In the genomic region with DNA sequence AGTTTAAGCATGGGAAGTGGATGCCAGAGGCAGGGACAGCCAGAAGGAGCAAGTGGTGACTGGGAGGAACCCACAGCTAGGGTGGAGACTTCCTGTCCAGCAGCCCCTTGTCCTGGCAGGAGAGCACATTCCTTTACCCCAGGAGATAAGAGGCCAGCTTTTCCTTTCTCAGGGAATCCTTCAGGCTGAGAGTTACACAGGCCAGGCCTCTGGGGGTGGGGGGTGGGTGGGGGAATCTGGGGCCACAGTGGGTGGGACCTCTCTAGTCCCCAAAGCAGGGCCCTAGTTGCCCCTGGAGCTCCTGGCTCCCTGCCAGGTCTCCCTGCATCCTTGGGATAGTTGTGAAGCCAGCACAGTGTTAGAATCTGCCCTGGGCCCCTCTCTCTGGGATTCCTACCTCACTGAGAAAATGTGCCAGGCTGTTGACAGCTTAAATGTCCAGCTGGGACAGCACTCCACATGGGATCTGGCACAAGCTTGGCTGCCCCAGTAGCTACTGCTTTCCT, we compare ENCODE assay signal across 9 mouse cellular contexts.
DNase-seq lines count a peak whose midpoint lies in the region; ATAC-seq and TF ChIP-seq lines count a peak whose summit lies in the region.
"Had no signal": no experiment of that assay in that cellular context is flagged by ENCODE, and none has a peak within 500 bp of the region (broad histone marks: within the 10 kb centered on the region; RNA-seq: fewer than 3 reads in every experiment).

No protein-coding gene starts in this region.

- no peak overlapping the region for H3K4me3 ChIP-seq in intestine, postnatal 0 days (ENCODE audit: low read depth, low read length)
- H3K4me3 ChIP-seq in stomach, embryonic 16.5 days (replicated peaks; ENCODE audit: low read length), result no peak overlapping the region

- DNase-seq in Muller cell, postnatal 12 days (ENCODE audit: inconsistent ontology term), result peak; percentile 95
- peak; percentile 38 for DNase-seq in cerebellum, adult 8-10 months
- peak; percentile 84 to 93 for DNase-seq in heart, adult 18-20 months
- peak; percentile 75 to 87 for DNase-seq in lung, adult 18-20 months
- DNase-seq in ovary, postnatal 36 days (ENCODE audit: low spot score), result no peak
- DNase-seq in frontal cortex, adult 2 months (ENCODE audit: extremely low spot score in 1 of 2, low spot score in 1 of 2), result no peak

- no peaks in the 10 kb centered on the region for H3K27me3 ChIP-seq in intestine, postnatal 0 days (replicated peaks; ENCODE audit: control insufficient read depth, insufficient read depth, low read length)
- no peaks in the 10 kb centered on the region for H3K27me3 ChIP-seq in stomach, embryonic 16.5 days (ENCODE audit: control insufficient read depth, insufficient read depth, low read length)

- H3K36me3 ChIP-seq in intestine, postnatal 0 days (ENCODE audit: control insufficient read depth, insufficient read depth), result no peaks in the 10 kb centered on the region
- no peaks in the 10 kb centered on the region for H3K36me3 ChIP-seq in stomach, embryonic 16.5 days (ENCODE audit: control insufficient read depth, insufficient read depth, low read length)

- H3K27ac ChIP-seq in intestine, postnatal 0 days (ENCODE audit: low read depth, low read length), result peak overlapping the region; percentile 80
- H3K27ac ChIP-seq in stomach, embryonic 16.5 days (ENCODE audit: low read length), result peak overlapping the region; percentile 88
- H3K27ac ChIP-seq: macrophage had no signal

- no peak overlapping the region for H3K9ac ChIP-seq in intestine, postnatal 0 days (ENCODE audit: low read depth, low read length)
- H3K9ac ChIP-seq in stomach, embryonic 16.5 days (ENCODE audit: low read length), result peak overlapping the region; percentile 36; the same call in 1 of the 2 replicates

- no peaks in the 10 kb centered on the region for H3K9me3 ChIP-seq in intestine, postnatal 0 days (ENCODE audit: control insufficient read depth)
- H3K9me3 ChIP-seq in stomach, embryonic 16.5 days (replicated peaks; ENCODE audit: control insufficient read depth, low read length), result no peaks in the 10 kb centered on the region

- peak; percentile 32; the same call in 1 of the 2 replicates for ATAC-seq in intestine, postnatal 0 days
- ATAC-seq in stomach, embryonic 16.5 days (ENCODE audit: insufficient read depth, low FRiP score), result peak; percentile 48

- no peaks in the 10 kb centered on the region for H3K4me1 ChIP-seq in intestine, postnatal 0 days (replicated peaks; ENCODE audit: control insufficient read depth, insufficient read depth, low read length)
- H3K4me1 ChIP-seq in stomach, embryonic 16.5 days (ENCODE audit: control insufficient read depth, insufficient read depth, low read length), result peaks cover 28% of the 10 kb centered on the region

- no peak overlapping the region for H3K4me2 ChIP-seq in intestine, postnatal 0 days (replicated peaks; ENCODE audit: low read depth)
- H3K4me2 ChIP-seq in stomach, embryonic 16.5 days (ENCODE audit: low read depth, low read length), result no peak overlapping the region

- TF ChIP-seq CTCF in intestine, postnatal 0 days (IDR thresholded peaks at IDR 0.05; ENCODE audit: low read depth), result no peak

Comparison
In these comparisons a context has a peak if more than half of its experiments do, and no peak if none do; other contexts are left out.
1. DNase-seq: peak in Muller cell, postnatal 12 days (single experiment), cerebellum, adult 8-10 months (single experiment), heart, adult 18-20 months (2 of 2) and lung, adult 18-20 months (2 of 2); none in ovary, postnatal 36 days (single experiment) and frontal cortex, adult 2 months (0 of 2).